Mouse (Mus musculus) bone marrow macrophage, adult 2 months (primary cell): ENCODE measurements around the gene Dcps. TPM values are rescaled to one million over a fixed set of nuclear protein-coding genes. Genes with fewer than 3 reads are reported as not detected.

Source experiments
- H3K27ac ChIP-seq: 2 replicates; pipeline ENCODE4 v1.5.1; 2012; ENCODE audit warnings: low read depth, low read length; ENCODE audit not compliant: insufficient read depth
- H3K4me1 ChIP-seq: 2 replicates; pipeline ENCODE4 v1.6.1; 2012; ENCODE audit warnings: low read length; ENCODE audit not compliant: control insufficient read depth, insufficient read depth
- H3K4me3 ChIP-seq: 2 replicates; pipeline ENCODE4 v1.5.1; 2012; ENCODE audit warnings: mild to moderate bottlenecking, low read length, moderate library complexity; ENCODE audit not compliant: insufficient read depth
- CTCF ChIP-seq: IDR thresholded peaks from 2 replicates; pipeline ENCODE4 v1.5.1; 2012; ENCODE audit warnings: low read depth, mild to moderate bottlenecking, low read length, moderate library complexity
- POLR2A ChIP-seq: IDR thresholded peaks from 2 replicates; pipeline ENCODE4 v1.6.1; 2012; ENCODE audit warnings: mild to moderate bottlenecking, low read depth, low read length, borderline replicate concordance
- polyA plus RNA-seq: library from polyadenylated mRNA; stranded (reverse); fragments of >200 nt; gene quantifications from 2 replicates; pipeline ENCODE4 v1.2.4, GENCODE M21; 2012; ENCODE audit not compliant: missing spikeins, insufficient read depth, insufficient read length

Gene Dcps
- polyA plus RNA-seq, 1 experiment, result 24.3 TPM

GRCm38 (mm10) chr9:35123456-35123803 is 52.4 kb downstream of the Dcps start:
- Histone ChIP-seq H3K27ac (no peak overlapping the region), H3K4me3 (no peak overlapping the region), H3K4me1 (peaks cover 14% of the 10 kb centered on the region)
- TF ChIP-seq POLR2A, result no peak

DNA sequence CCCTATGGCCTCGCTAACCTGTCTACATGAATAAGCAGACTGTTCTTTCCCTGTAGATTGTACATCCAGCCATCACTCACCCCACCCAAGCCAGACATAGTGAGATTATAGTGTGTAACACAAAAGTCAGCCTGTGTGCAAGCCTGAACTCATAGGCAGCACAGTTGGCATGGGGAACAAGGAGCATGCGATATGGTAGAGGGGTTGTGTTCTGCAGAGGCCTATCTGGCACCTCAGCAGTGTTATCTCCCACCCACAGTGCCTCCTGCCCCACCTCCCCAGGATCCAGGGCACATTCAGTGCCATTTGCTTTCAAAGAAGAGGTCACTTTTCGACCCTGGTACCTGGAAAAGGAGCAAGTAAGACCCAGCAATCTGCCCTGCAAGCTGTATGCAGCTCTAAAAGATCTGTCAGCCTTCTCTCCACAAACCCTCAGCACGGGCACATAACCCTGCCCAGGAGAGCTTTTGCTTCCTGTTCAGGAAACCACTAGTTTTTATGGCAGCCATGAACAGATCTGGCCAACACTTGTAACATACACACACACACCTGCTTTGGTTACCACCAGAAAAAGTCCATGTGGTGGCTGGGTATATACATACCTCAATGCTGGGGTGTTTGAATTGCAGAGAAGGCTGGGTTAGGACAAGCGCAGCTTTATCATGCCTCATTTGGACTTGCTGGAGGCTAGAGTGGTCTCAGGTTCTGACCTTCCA is 53.2 kb downstream of the Dcps start:
- Histone ChIP-seq H3K27ac (no peak overlapping the region), H3K4me1 (peaks cover 18% of the 10 kb centered on the region), H3K4me3 (no peak overlapping the region)
- TF ChIP-seq POLR2A, result no peak
- no peak for TF ChIP-seq CTCF

DNA sequence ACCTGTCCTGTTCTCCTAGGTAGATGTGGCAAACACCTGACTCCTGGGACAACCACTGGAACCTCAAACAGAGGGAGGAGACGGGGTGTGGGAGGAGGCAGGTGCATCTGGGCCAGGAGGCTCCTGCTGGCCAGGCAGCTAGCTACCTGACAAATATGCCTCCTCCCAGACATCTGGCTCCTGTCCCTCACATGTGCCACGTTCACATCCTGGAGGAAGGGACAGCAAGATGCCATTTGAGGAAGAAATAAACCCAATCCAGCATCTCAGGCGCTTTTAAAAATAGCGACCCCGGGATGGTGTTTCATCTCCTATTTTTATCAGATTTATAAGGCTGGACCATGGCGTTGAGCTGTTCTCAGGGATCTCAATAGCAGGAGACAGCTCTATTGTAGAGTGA is 56.7 kb downstream of the Dcps start, which contains the start of gene St3gal4:
Gene St3gal4, minus strand, starts transcription at position 101 of the 400 bp plus-strand sequence.
- TF ChIP-seq CTCF (no peak), POLR2A (no peak)
- Histone ChIP-seq H3K4me3 (no peak within 1 kb of the TSS), H3K4me1 (peaks cover 17% of the 10 kb centered on the region), H3K27ac (no peak within 1 kb of the TSS)

DNA sequence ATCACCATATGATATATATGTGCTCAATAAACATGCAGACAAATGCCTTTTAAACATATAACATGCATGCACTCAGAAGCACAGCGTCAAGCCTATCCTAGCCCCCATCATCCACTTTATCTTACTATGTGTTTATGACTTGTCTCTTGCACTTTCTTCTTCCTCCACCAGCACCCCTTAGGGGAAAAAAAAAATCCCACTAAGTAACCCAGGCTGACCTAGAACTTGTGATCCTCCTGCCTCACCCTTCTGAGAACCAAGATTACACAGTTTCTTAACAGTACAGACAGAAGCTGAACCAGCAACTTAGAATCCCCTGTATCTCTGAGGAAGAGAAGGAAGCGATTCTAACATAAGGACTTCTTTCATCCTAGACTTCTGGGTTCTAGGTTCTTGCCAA is 57.3 kb downstream of the Dcps start:
- peaks cover 17% of the 10 kb centered on the region for H3K4me1 ChIP-seq
- no peak for TF ChIP-seq CTCF
- no peak for TF ChIP-seq POLR2A
- H3K27ac ChIP-seq, result no peak overlapping the region
- no peak overlapping the region for H3K4me3 ChIP-seq

GRCm38 (mm10) chr9:35117384-35118295 is 58.2 kb downstream of the Dcps start:
- Histone ChIP-seq H3K27ac (peak overlapping the region; percentile 17; the same call in 1 of the 2 replicates), H3K4me1 (peaks cover 17% of the 10 kb centered on the region), H3K4me3 (peak overlapping the region; percentile 55)
- TF ChIP-seq POLR2A, result no peak
- TF ChIP-seq CTCF, result no peak

GRCm38 (mm10) chr9:35116391-35117381 is 59.2 kb downstream of the Dcps start:
- TF ChIP-seq CTCF (no peak), POLR2A (no peak)

GRCm38 (mm10) chr9:35115804-35116203 is 60.1 kb downstream of the Dcps start:
- Histone ChIP-seq H3K4me3 (peak overlapping the region; percentile 55), H3K27ac (no peak overlapping the region), H3K4me1 (peaks cover 17% of the 10 kb centered on the region)
- TF ChIP-seq CTCF (no peak), POLR2A (no peak)

More at GRCm38 (mm10) chr9:35116391-35117381, 59.2 kb downstream of the Dcps start:
- Histone ChIP-seq H3K4me1 (peaks cover 17% of the 10 kb centered on the region), H3K27ac (peak overlapping the region; percentile 17; the same call in 1 of the 2 replicates), H3K4me3 (peak overlapping the region; percentile 55)

DNA sequence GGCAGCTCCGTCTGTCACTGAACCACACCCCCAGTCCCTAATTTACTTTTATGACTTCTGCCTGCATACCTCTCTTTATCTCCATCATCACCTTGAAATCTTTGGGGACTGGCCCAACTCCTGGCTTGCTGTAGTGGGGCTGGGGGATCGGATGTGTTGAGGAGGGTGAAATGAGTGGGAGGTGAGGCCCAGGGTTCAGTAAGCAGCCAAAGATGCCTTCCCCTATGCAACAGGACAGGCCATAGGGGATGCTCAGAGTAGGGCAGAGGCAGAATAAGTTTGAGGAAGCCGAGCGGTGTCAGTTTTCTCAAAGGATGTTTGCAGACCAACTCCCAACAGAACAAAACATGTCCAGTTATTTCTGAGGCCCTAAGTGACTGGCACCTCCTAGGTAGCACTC is 60.6 kb downstream of the Dcps start:
- H3K4me1 ChIP-seq, result peaks cover 17% of the 10 kb centered on the region
- TF ChIP-seq POLR2A (no peak), CTCF (no peak)
- H3K4me3 ChIP-seq, result no peak overlapping the region
- H3K27ac ChIP-seq, result no peak overlapping the region

GRCm38 (mm10) chr9:35114234-35114633 is 61.6 kb downstream of the Dcps start:
- H3K27ac ChIP-seq, result no peak overlapping the region
- H3K4me1 ChIP-seq, result peaks cover 17% of the 10 kb centered on the region
- H3K4me3 ChIP-seq, result no peak overlapping the region
- TF ChIP-seq POLR2A (no peak), CTCF (no peak)
